Mouse (Mus musculus): ENCODE measurements around the gene Insig1. TPM values are rescaled to one million over a fixed set of nuclear protein-coding genes. Genes with fewer than 3 reads are reported as not detected.

Insig1 gene
- polyA plus RNA-seq, 1 experiment from 2014 or later: 89.3 TPM

GRCm38 (mm10) chr5:28070149-28070827, 875 bp upstream of the Insig1 start:
- peaks cover 27% of the 10 kb centered on the region for H3K4me1 ChIP-seq
- WGBS: 26% methylated on average over 9 of the region's 9 CpGs
- ATAC-seq (ENCODE audit: low FRiP score, low read depth): peak; percentile 8

GRCm38 (mm10) chr5:28071456-28072223, 477 bp downstream of the Insig1 start:
- H3K36me3 ChIP-seq: peaks cover 33% of the 10 kb centered on the region
- peaks cover 27% of the 10 kb centered on the region for H3K4me1 ChIP-seq
- WGBS: under 1% methylated on average over 50 of the region's 50 CpGs
- no peaks in the 10 kb centered on the region for H3K27me3 ChIP-seq (replicated peaks)
- peak; percentile 90 for ATAC-seq (ENCODE audit: low FRiP score, low read depth)
- H3K27ac ChIP-seq: peak overlapping the region; percentile 93
- H3K9me3 ChIP-seq: no peaks in the 10 kb centered on the region
- peak overlapping the region; percentile 78 for H3K4me2 ChIP-seq (replicated peaks)
- H3K9ac ChIP-seq: peak overlapping the region; percentile 79
- H3K4me3 ChIP-seq: peak overlapping the region; percentile 86

More at GRCm38 (mm10) chr5:28070149-28070827, 875 bp upstream of the Insig1 start:
- Histone ChIP-seq H3K36me3 (peaks cover 20% of the 10 kb centered on the region), H3K9me3 (no peaks in the 10 kb centered on the region), H3K27ac (peak overlapping the region; percentile 87), H3K27me3 (replicated peaks) (no peaks in the 10 kb centered on the region), H3K4me2 (replicated peaks) (peak overlapping the region; percentile 78), H3K9ac (peak overlapping the region; percentile 65), H3K4me3 (peak overlapping the region; percentile 86)

- no peak overlapping the region for H3K4me2 ChIP-seq (replicated peaks)
- H3K4me1 ChIP-seq: no peaks in the 10 kb centered on the region
- H3K36me3 ChIP-seq: peaks cover 32% of the 10 kb centered on the region
- no peak overlapping the region for H3K27ac ChIP-seq
- no peak overlapping the region for H3K9ac ChIP-seq
- no peaks in the 10 kb centered on the region for H3K27me3 ChIP-seq (replicated peaks)
- ATAC-seq (ENCODE audit: low FRiP score, low read depth): no peak
- H3K9me3 ChIP-seq: no peaks in the 10 kb centered on the region
- WGBS: 73% methylated on average over 2 of the region's 2 CpGs
- no peak overlapping the region for H3K4me3 ChIP-seq
Measured at GRCm38 (mm10) chr5:28079431-28079830, 8.3 kb downstream of the Insig1 start.

GRCm38 (mm10) chr5:28081127-28081526, 10.0 kb downstream of the Insig1 start:
- peaks cover 15% of the 10 kb centered on the region for H3K36me3 ChIP-seq
- H3K27ac ChIP-seq: no peak overlapping the region
- no peak overlapping the region for H3K4me3 ChIP-seq
- ATAC-seq (ENCODE audit: low FRiP score, low read depth): no peak
- no peaks in the 10 kb centered on the region for H3K4me1 ChIP-seq
- no peak overlapping the region for H3K4me2 ChIP-seq (replicated peaks)
- no peaks in the 10 kb centered on the region for H3K27me3 ChIP-seq (replicated peaks)
- no peaks in the 10 kb centered on the region for H3K9me3 ChIP-seq
- no peak overlapping the region for H3K9ac ChIP-seq
- 88% methylated on average over 2 of the region's 2 CpGs for WGBS

GRCm38 (mm10) chr5:28081822-28082221, 10.7 kb downstream of the Insig1 start:
- H3K4me3 ChIP-seq: no peak overlapping the region
- ATAC-seq (ENCODE audit: low FRiP score, low read depth): no peak
- 93% methylated on average over 2 of the region's 2 CpGs for WGBS

GRCm38 (mm10) chr5:28082312-28082711, 11.1 kb downstream of the Insig1 start:
- WGBS: 85% methylated on average over 4 of the region's 4 CpGs
- no peak overlapping the region for H3K4me3 ChIP-seq
- ATAC-seq (ENCODE audit: low FRiP score, low read depth): no peak

More at GRCm38 (mm10) chr5:28081822-28082221, 10.7 kb downstream of the Insig1 start:
- Histone ChIP-seq H3K9ac (no peak overlapping the region), H3K27ac (no peak overlapping the region), H3K9me3 (no peaks in the 10 kb centered on the region), H3K4me2 (replicated peaks) (no peak overlapping the region), H3K27me3 (replicated peaks) (no peaks in the 10 kb centered on the region), H3K36me3 (peaks cover 9% of the 10 kb centered on the region), H3K4me1 (no peaks in the 10 kb centered on the region)

GRCm38 (mm10) chr5:28082796-28083195, 11.6 kb downstream of the Insig1 start:
- Histone ChIP-seq H3K27ac (no peak overlapping the region), H3K9me3 (no peaks in the 10 kb centered on the region), H3K9ac (no peak overlapping the region), H3K4me1 (no peaks in the 10 kb centered on the region), H3K4me3 (no peak overlapping the region), H3K27me3 (replicated peaks) (no peaks in the 10 kb centered on the region), H3K4me2 (replicated peaks) (no peak overlapping the region), H3K36me3 (peaks cover 9% of the 10 kb centered on the region)
- whole genome bisulfite sequencing: 81% methylated on average over 3 of the region's 3 CpGs
- no peak for ATAC-seq (ENCODE audit: low FRiP score, low read depth)

More at GRCm38 (mm10) chr5:28082312-28082711, 11.1 kb downstream of the Insig1 start:
- H3K36me3 ChIP-seq: peaks cover 9% of the 10 kb centered on the region
- no peaks in the 10 kb centered on the region for H3K27me3 ChIP-seq (replicated peaks)
- no peak overlapping the region for H3K9ac ChIP-seq
- H3K4me1 ChIP-seq: no peaks in the 10 kb centered on the region
- H3K9me3 ChIP-seq: no peaks in the 10 kb centered on the region
- H3K27ac ChIP-seq: no peak overlapping the region
- H3K4me2 ChIP-seq (replicated peaks): no peak overlapping the region

- Histone ChIP-seq H3K4me2 (replicated peaks) (no peak overlapping the region), H3K9me3 (no peaks in the 10 kb centered on the region), H3K4me3 (no peak overlapping the region), H3K27ac (no peak overlapping the region), H3K4me1 (no peaks in the 10 kb centered on the region), H3K36me3 (no peaks in the 10 kb centered on the region), H3K9ac (no peak overlapping the region), H3K27me3 (replicated peaks) (no peaks in the 10 kb centered on the region)
- ATAC-seq (ENCODE audit: low FRiP score, low read depth): no peak
- 86% methylated on average over 2 of the region's 2 CpGs for WGBS
Measured at GRCm38 (mm10) chr5:28084743-28085142, 13.6 kb downstream of the Insig1 start.

- Histone ChIP-seq H3K27me3 (replicated peaks) (no peaks in the 10 kb centered on the region), H3K4me2 (replicated peaks) (no peak overlapping the region), H3K27ac (no peak overlapping the region), H3K9ac (no peak overlapping the region), H3K4me1 (no peaks in the 10 kb centered on the region), H3K4me3 (no peak overlapping the region), H3K9me3 (no peaks in the 10 kb centered on the region), H3K36me3 (no peaks in the 10 kb centered on the region)
- ATAC-seq (ENCODE audit: low FRiP score, low read depth): no peak
- WGBS: 40% methylated on average over 1 of the region's 1 CpGs
Measured at GRCm38 (mm10) chr5:28090547-28090946, 19.4 kb downstream of the Insig1 start.

- H3K4me2 ChIP-seq (replicated peaks): no peak overlapping the region
Measured at GRCm38 (mm10) chr5:28092327-28092726, 21.2 kb downstream of the Insig1 start.

GRCm38 (mm10) chr5:28093874-28094273, 22.7 kb downstream of the Insig1 start:
- no peak overlapping the region for H3K4me2 ChIP-seq (replicated peaks)
- H3K4me1 ChIP-seq: no peaks in the 10 kb centered on the region
- no peak overlapping the region for H3K27ac ChIP-seq
- H3K4me3 ChIP-seq: no peak overlapping the region
- no peak overlapping the region for H3K9ac ChIP-seq
- no peaks in the 10 kb centered on the region for H3K27me3 ChIP-seq (replicated peaks)
- 16% methylated on average over 4 of the region's 4 CpGs for WGBS
- no peaks in the 10 kb centered on the region for H3K36me3 ChIP-seq
- ATAC-seq (ENCODE audit: low FRiP score, low read depth): 0 out of 2 replicates have a peak, but pooled peaks have one; percentile 21
- H3K9me3 ChIP-seq: no peaks in the 10 kb centered on the region

More at GRCm38 (mm10) chr5:28092327-28092726, 21.2 kb downstream of the Insig1 start:
- no peaks in the 10 kb centered on the region for H3K4me1 ChIP-seq
- H3K27me3 ChIP-seq (replicated peaks): no peaks in the 10 kb centered on the region
- H3K4me3 ChIP-seq: no peak overlapping the region
- no peak overlapping the region for H3K9ac ChIP-seq
- no peaks in the 10 kb centered on the region for H3K36me3 ChIP-seq
- 90% methylated on average over 3 of the region's 3 CpGs for WGBS
- ATAC-seq (ENCODE audit: low FRiP score, low read depth): no peak
- no peak overlapping the region for H3K27ac ChIP-seq
- H3K9me3 ChIP-seq: no peaks in the 10 kb centered on the region

GRCm38 (mm10) chr5:28094393-28094792, 23.2 kb downstream of the Insig1 start:
- no peak overlapping the region for H3K9ac ChIP-seq
- no peaks in the 10 kb centered on the region for H3K4me1 ChIP-seq
- no peaks in the 10 kb centered on the region for H3K9me3 ChIP-seq
- no peak for ATAC-seq (ENCODE audit: low FRiP score, low read depth)
- no peak overlapping the region for H3K4me3 ChIP-seq
- no peak overlapping the region for H3K4me2 ChIP-seq (replicated peaks)
- no peak overlapping the region for H3K27ac ChIP-seq
- 70% methylated on average over 3 of the region's 3 CpGs for WGBS
- no peaks in the 10 kb centered on the region for H3K27me3 ChIP-seq (replicated peaks)
- no peaks in the 10 kb centered on the region for H3K36me3 ChIP-seq

All from neural tube, embryonic 12.5 days (tissue).